Mouse (Mus musculus) heart, postnatal 36 days (tissue): Measurements from ENCODE around the gene Ptcd2. TPM values are rescaled to one million over a fixed set of nuclear protein-coding genes. Genes with fewer than 3 reads are reported as not detected.
"Not testable (repeated sequence)": the region's sequence is repeated elsewhere in the genome, so short reads cannot be mapped to it uniquely, and the experiment has no call there.

ENCODE experiments used
- DNase-seq, 2 experiments: peaks; one replicate each; pipeline ENCODE4 v3.0.0; 2021 to 2022
- intact Hi-C: fragments of 180-260 bp; cut with DNase I; formaldehyde crosslinking; loops from one replicate; pipeline ENCODE4 v1.15.1; 2025
- total RNA-seq, 2 experiments: library from RNA; stranded (reverse); gene quantifications; 2 replicates each; pipeline ENCODE4 v1.2.3; 2021

Ptcd2 gene
- total RNA-seq, 2 experiments from 2014 or later = 47.0 to 49.2 TPM

GRCm38 (mm10) chr13:99356428-99357265 lies 12.1 kb upstream of the Ptcd2 start:
- no peak for DNase-seq
- intact Hi-C loops = loop anchor here (10.0 kb wide), 2 partner anchors 748 to 1298 kb away; partner anchors contain the start of genes Ak6, Bdp1, Rad17 and Serf1

GRCm38 (mm10) chr13:99355861-99356260 lies 11.4 kb upstream of the Ptcd2 start:
- intact Hi-C loops = loop anchor here (10.0 kb wide), 2 partner anchors 749 to 1299 kb away; partner anchors contain the start of genes Ak6, Bdp1, Rad17 and Serf1
- no peak for DNase-seq

- intact Hi-C loops = loop anchor here (10.0 kb wide), 2 partner anchors 750 to 1300 kb away; partner anchors contain the start of genes Ak6, Bdp1, Rad17 and Serf1
- no peak for DNase-seq
These were observed 10.6 kb upstream of the Ptcd2 start for GRCm38 (mm10) chr13:99355072-99355471.

- no peak for DNase-seq
- intact Hi-C loops = loop anchor here (2.0 to 10.0 kb wide), 4 partner anchors 483 to 1301 kb away; partner anchors contain the start of genes Ak6, Bdp1, Mccc2 and Rad17
These were observed 9.0 kb upstream of the Ptcd2 start for GRCm38 (mm10) chr13:99353490-99353851.

- intact Hi-C loops = loop anchor here (2.0 to 10.0 kb wide), 4 partner anchors 484 to 1302 kb away; partner anchors contain the start of genes Ak6, Bdp1, Mccc2 and Rad17
- peak; percentile 87 to 90 for DNase-seq
These were observed 8.4 kb upstream of the Ptcd2 start for GRCm38 (mm10) chr13:99352758-99353489.

GRCm38 (mm10) chr13:99351596-99351995 lies 7.1 kb upstream of the Ptcd2 start:
- intact Hi-C loops = loop anchor here (5.0 to 10.0 kb wide), 3 partner anchors 666 to 1303 kb away; partner anchors contain the start of genes Ak6, Bdp1, Mccc2 and Rad17
- DNase-seq = no peak

- intact Hi-C loops = loop anchor here (5.0 to 10.0 kb wide), 3 partner anchors 666 to 1304 kb away; partner anchors contain the start of genes Ak6, Bdp1, Mccc2 and Rad17
These were observed 6.7 kb upstream of the Ptcd2 start for GRCm38 (mm10) chr13:99351186-99351585.

GRCm38 (mm10) chr13:99350009-99350408 lies 5.5 kb upstream of the Ptcd2 start:
- DNase-seq = no peak
- intact Hi-C loops = loop anchor here (5.0 to 10.0 kb wide), 3 partner anchors 667 to 1305 kb away; partner anchors contain the start of genes Ak6, Bdp1, Mccc2 and Rad17

More at GRCm38 (mm10) chr13:99351186-99351585, 6.7 kb upstream of the Ptcd2 start:
- DNase-seq = no peak

- intact Hi-C loops = no loop called here
- DNase-seq = no peak
These were observed 468 bp downstream of the Ptcd2 start for GRCm38 (mm10) chr13:99343876-99344598.

- intact Hi-C loops = no loop called here
- DNase-seq = no peak
These were observed 3.0 kb downstream of the Ptcd2 start for GRCm38 (mm10) chr13:99341504-99341903.

- intact Hi-C loops = no loop called here
- DNase-seq = no peak
These were observed 7.0 kb downstream of the Ptcd2 start for GRCm38 (mm10) chr13:99337510-99337909.

- DNase-seq = no peak
- intact Hi-C loops = no loop called here
These were observed 13.2 kb downstream of the Ptcd2 start for GRCm38 (mm10) chr13:99331255-99331654.

- intact Hi-C loops = not testable (repeated sequence)
These were observed 20.2 kb downstream of the Ptcd2 start for GRCm38 (mm10) chr13:99324337-99324685.

GRCm38 (mm10) chr13:99323632-99324336 lies 20.7 kb downstream of the Ptcd2 start:
- intact Hi-C loops = no loop called here
- DNase-seq = no peak

More at GRCm38 (mm10) chr13:99324337-99324685, 20.2 kb downstream of the Ptcd2 start:
- DNase-seq = not testable (repeated sequence)

GRCm38 (mm10) chr13:99322915-99323314 lies 21.6 kb downstream of the Ptcd2 start:
- intact Hi-C loops, DNase-seq: not testable (repeated sequence)

GRCm38 (mm10) chr13:99320453-99320852 lies 24.1 kb downstream of the Ptcd2 start:
- no peak for DNase-seq
- intact Hi-C loops = no loop called here

- DNase-seq = peak; percentile 63 to 70
- intact Hi-C loops = loop anchor here (1.0 to 5.0 kb wide), 4 partner anchors 78 to 450 kb away; no protein-coding TSS in a partner anchor
These were observed 27.4 kb downstream of the Ptcd2 start for GRCm38 (mm10) chr13:99317058-99317457.

GRCm38 (mm10) chr13:99316366-99316765 lies 28.1 kb downstream of the Ptcd2 start:
- no peak for DNase-seq
- intact Hi-C loops = loop anchor here (2.0 to 5.0 kb wide), 3 partner anchors 78 to 449 kb away; no protein-coding TSS in a partner anchor

- intact Hi-C loops = loop anchor here (5.0 kb wide), 2 partner anchors 187 to 447 kb away; no protein-coding TSS in a partner anchor
- no peak for DNase-seq
These were observed 29.8 kb downstream of the Ptcd2 start for GRCm38 (mm10) chr13:99314657-99315181.
